8 mouse cellular contexts compared by ENCODE assay signal in genomic region chr19:60889101-60889713, GRCm38 (mm10). TPM values are rescaled to one million over a fixed set of nuclear protein-coding genes. Genes with fewer than 3 reads are reported as not detected.
DNase-seq lines count a peak whose midpoint lies in the region; ATAC-seq and TF ChIP-seq lines count a peak whose summit lies in the region.

No protein-coding gene starts in this region.

- H3K36me3 ChIP-seq in heart, embryonic 14.5 days (ENCODE audit: control insufficient read depth, insufficient read depth, low read length): no peaks in the 10 kb centered on the region

- H3K4me1 ChIP-seq in embryonic fibroblast, embryonic 13.5 days (ENCODE audit: control insufficient read depth, insufficient read depth, low read length): no peaks in the 10 kb centered on the region
- peaks cover 0 to 23% of the 10 kb centered on the region in 2 experiments; a peak in 3 of 4 replicates for H3K4me1 ChIP-seq in heart, embryonic 14.5 days (ENCODE audit: control insufficient read depth in 2 of 2, insufficient read depth in 2 of 2, low read length in 2 of 2)

- no peaks in the 10 kb centered on the region for H3K9me3 ChIP-seq in heart, embryonic 14.5 days (ENCODE audit: control insufficient read depth, low read length)

- DNase-seq in CD4-positive helper T cell, adult 2 months (ENCODE audit: low read depth, low spot score): peak; percentile 31
- DNase-seq in adrenal gland, postnatal 36 days: peak; percentile 63 to 81
- DNase-seq in kidney, postnatal 10 days: peak; percentile 85
- peak; percentile 80 to 85 for DNase-seq in lung, adult 18-20 months
- peak; percentile 30 for DNase-seq in ovary, adult 18-20 months (ENCODE audit: low spot score)
- peak; percentile 54 for DNase-seq in thymus, postnatal 4 days

- WGBS in heart, embryonic 14.5 days: 12% methylated on average over 17 of the region's 17 CpGs

- peak overlapping the region; percentile 93 for H3K9ac ChIP-seq in heart, embryonic 14.5 days (ENCODE audit: low read length)

- peak overlapping the region; percentile 24; the same call in 1 of the 2 replicates for H3K27ac ChIP-seq in embryonic fibroblast, embryonic 13.5 days (ENCODE audit: insufficient read depth, low read length)
- H3K27ac ChIP-seq in heart, embryonic 14.5 days (replicated peaks in 1 of 2; ENCODE audit: control insufficient read depth in 1 of 2, insufficient read depth in 1 of 2, low read depth in 2 of 2, low read length in 2 of 2): peak overlapping the region; percentile 87 to 97

- TF ChIP-seq CTCF in embryonic fibroblast, embryonic 13.5 days (IDR thresholded peaks at IDR 0.05; ENCODE audit: borderline replicate concordance, insufficient read depth, low read length): no peak

- peak; percentile 23 for ATAC-seq in heart, embryonic 14.5 days (ENCODE audit: insufficient number of reproducible peaks, insufficient read depth, low FRiP score, low read depth)

- no peaks in the 10 kb centered on the region for H3K27me3 ChIP-seq in heart, embryonic 14.5 days (ENCODE audit: control insufficient read depth, insufficient read depth, low read length)

- TF ChIP-seq POLR2A in embryonic fibroblast, embryonic 13.5 days (IDR thresholded peaks at IDR 0.05; ENCODE audit: low read depth, low read length): no peak; the same call in 1 of the 2 replicates

- H3K4me2 ChIP-seq in heart, embryonic 14.5 days (ENCODE audit: low read length): peak overlapping the region; percentile 82

- H3K4me3 ChIP-seq in embryonic fibroblast, embryonic 13.5 days (ENCODE audit: insufficient read depth, low read length): peak overlapping the region; percentile 84; the same call in 1 of the 2 replicates
- peak overlapping the region; percentile 69 to 88 for H3K4me3 ChIP-seq in heart, embryonic 14.5 days (ENCODE audit: control insufficient read depth in 1 of 2, insufficient read depth in 1 of 2, low read depth in 1 of 2, low read length in 2 of 2)

RNA-seq across cellular contexts. Expression of gene Grk5, which starts 0.3 kb away (rescaled TPM):
- total RNA-seq in adrenal gland, postnatal 36 days (2021): 10 to 100 TPM; 18.8 to 39.9 TPM
- 10.8 and 11.9 TPM in 2 replicates for polyA plus RNA-seq in embryonic fibroblast, embryonic 13.5 days (2011; ENCODE audit: insufficient read length, low read depth, missing spikeins)
- 4.5 TPM in 2 replicates for polyA plus RNA-seq in heart, embryonic 14.5 days (2014; fragmentation: Nextera tagmentation; extraction: Ambion mirVana)

RNA-seq across cellular contexts. Expression of gene Prdx3, which starts 14.9 kb away (rescaled TPM):
- 100 to 1,000 TPM; 854 to 863 TPM for total RNA-seq in adrenal gland, postnatal 36 days (2021)
- 109 and 114 TPM in 2 replicates for polyA plus RNA-seq in embryonic fibroblast, embryonic 13.5 days (2011; ENCODE audit: insufficient read length, low read depth, missing spikeins)
- 201 and 205 TPM in 2 replicates for polyA plus RNA-seq in heart, embryonic 14.5 days (2014; fragmentation: Nextera tagmentation; extraction: Ambion mirVana)

RNA-seq across cellular contexts. Expression of gene Sfxn4, which starts 27.9 kb away (rescaled TPM):
- 1 to 10 TPM; 5.2 to 5.4 TPM for total RNA-seq in adrenal gland, postnatal 36 days (2021)
- 3.1 and 6.2 TPM in 2 replicates for polyA plus RNA-seq in embryonic fibroblast, embryonic 13.5 days (2011; ENCODE audit: insufficient read length, low read depth, missing spikeins)
- polyA plus RNA-seq in heart, embryonic 14.5 days (2014; fragmentation: Nextera tagmentation; extraction: Ambion mirVana): 7.7 and 8.5 TPM in 2 replicates

Comparison
In these comparisons a context has a peak if more than half of its experiments do, and no peak if none do; other contexts are left out.
1. Peak in every context shown above with its lines: DNase-seq, ATAC-seq, H3K4me3 ChIP-seq and H3K27ac ChIP-seq.
2. DNase-seq: peak in every context shown above with its lines; median percentile 85 in kidney, postnatal 10 days; 82 in lung, adult 18-20 months; 72 in adrenal gland, postnatal 36 days; 54 in thymus, postnatal 4 days; 31 in CD4-positive helper T cell, adult 2 months; 30 in ovary, adult 18-20 months.